Mouse (Mus musculus) megakaryocyte, embryonic 14.5 days (primary cell): ENCODE measurements at regions not wholly inside any gene's neighbourhood (a gene's known extent, or its start where the extent isn't known, plus 50 kb on each side); places are given as distances from the start of the nearest gene placed in this dataset.
A peak's percentile ranks its signal among the peaks of the same experiment; 100 is the strongest.

ENCODE experiments used
- H3K27me3 ChIP-seq: replicated peaks from 2 replicates; pipeline ENCODE3; 2012; ENCODE audit warnings: inconsistent platforms
- H3K36me3 ChIP-seq: replicated peaks from 2 replicates; pipeline ENCODE3; 2012; ENCODE audit warnings: low read length, inconsistent platforms, mixed read lengths
- H3K4me1 ChIP-seq: 2 replicates; pipeline ENCODE4 v1.6.1; 2012; ENCODE audit warnings: inconsistent platforms
- H3K4me3 ChIP-seq: replicated peaks from 2 replicates; pipeline ENCODE3; 2012; ENCODE audit warnings: moderate library complexity, mild to moderate bottlenecking, inconsistent platforms
- H3K9me3 ChIP-seq: 2 replicates; pipeline ENCODE4 v1.6.1; 2012; ENCODE audit warnings: inconsistent platforms
- FLI1 ChIP-seq: IDR thresholded peaks from 2 replicates; pipeline ENCODE4 v1.6.1; 2012; ENCODE audit warnings: low read length, inconsistent platforms, mixed read lengths
- GATA1 ChIP-seq: IDR thresholded peaks from 3 replicates; pipeline ENCODE4 v1.6.1; 2012; ENCODE audit warnings: mixed read lengths, low read length, inconsistent platforms, borderline replicate concordance

- Histone ChIP-seq H3K9me3 (no peaks in the 10 kb centered on the region), H3K4me3 (no peak overlapping the region), H3K36me3 (no peaks in the 10 kb centered on the region), H3K27me3 (no peaks in the 10 kb centered on the region), H3K4me1 (no peaks in the 10 kb centered on the region)
- TF ChIP-seq FLI1 (no peak), GATA1 (no peak)
Measured at GRCm38 (mm10) chr10:21685122-21685798, 92.3 kb downstream of the 1700020N01Rik start.

GRCm38 (mm10) chr10:21686060-21686459, 93.1 kb downstream of the 1700020N01Rik start:
- Histone ChIP-seq H3K9me3 (no peaks in the 10 kb centered on the region), H3K4me3 (no peak overlapping the region), H3K27me3 (no peaks in the 10 kb centered on the region), H3K36me3 (no peaks in the 10 kb centered on the region), H3K4me1 (no peaks in the 10 kb centered on the region)
- TF ChIP-seq GATA1 (no peak), FLI1 (no peak)

GRCm38 (mm10) chr10:21687484-21687883, 94.5 kb downstream of the 1700020N01Rik start:
- no peaks in the 10 kb centered on the region for H3K36me3 ChIP-seq
- H3K4me3 ChIP-seq: no peak overlapping the region
- no peaks in the 10 kb centered on the region for H3K27me3 ChIP-seq
- no peaks in the 10 kb centered on the region for H3K9me3 ChIP-seq
- no peak for TF ChIP-seq GATA1
- TF ChIP-seq FLI1: no peak
- no peaks in the 10 kb centered on the region for H3K4me1 ChIP-seq

GRCm38 (mm10) chr10:21688513-21688912, 95.6 kb downstream of the 1700020N01Rik start:
- no peak for TF ChIP-seq GATA1
- no peak for TF ChIP-seq FLI1
- H3K36me3 ChIP-seq: no peaks in the 10 kb centered on the region
- no peak overlapping the region for H3K4me3 ChIP-seq
- no peaks in the 10 kb centered on the region for H3K4me1 ChIP-seq
- H3K9me3 ChIP-seq: no peaks in the 10 kb centered on the region
- no peaks in the 10 kb centered on the region for H3K27me3 ChIP-seq

- Histone ChIP-seq H3K36me3 (no peaks in the 10 kb centered on the region), H3K4me1 (no peaks in the 10 kb centered on the region)
- TF ChIP-seq FLI1 (no peak), GATA1 (no peak)
Measured at GRCm38 (mm10) chr10:21689847-21690269, 96.9 kb downstream of the 1700020N01Rik start.

GRCm38 (mm10) chr10:21695185-21695584, 102.2 kb downstream of the 1700020N01Rik start:
- no peak for TF ChIP-seq GATA1
- TF ChIP-seq FLI1: no peak
- H3K4me1 ChIP-seq: peaks cover 4% of the 10 kb centered on the region; the same call in 1 of the 2 replicates
- H3K9me3 ChIP-seq: no peaks in the 10 kb centered on the region
- no peaks in the 10 kb centered on the region for H3K27me3 ChIP-seq
- no peaks in the 10 kb centered on the region for H3K36me3 ChIP-seq
- H3K4me3 ChIP-seq: no peak overlapping the region

More at GRCm38 (mm10) chr10:21689847-21690269, 96.9 kb downstream of the 1700020N01Rik start:
- H3K27me3 ChIP-seq: no peaks in the 10 kb centered on the region
- no peaks in the 10 kb centered on the region for H3K9me3 ChIP-seq
- no peak overlapping the region for H3K4me3 ChIP-seq

GRCm38 (mm10) chr10:21696671-21697070, 103.7 kb downstream of the 1700020N01Rik start:
- Histone ChIP-seq H3K4me1 (peaks cover 7% of the 10 kb centered on the region; the same call in 1 of the 2 replicates), H3K36me3 (no peaks in the 10 kb centered on the region), H3K4me3 (no peak overlapping the region), H3K9me3 (no peaks in the 10 kb centered on the region), H3K27me3 (no peaks in the 10 kb centered on the region)
- TF ChIP-seq GATA1 (no peak), FLI1 (no peak)

- H3K36me3 ChIP-seq: no peaks in the 10 kb centered on the region
- no peaks in the 10 kb centered on the region for H3K27me3 ChIP-seq
- peak overlapping the region; percentile 28 for H3K4me3 ChIP-seq
- TF ChIP-seq FLI1: no peak
- no peak for TF ChIP-seq GATA1
- no peaks in the 10 kb centered on the region for H3K9me3 ChIP-seq
- H3K4me1 ChIP-seq: 0 out of 2 replicates have a peak, but pooled peaks cover 5% of the 10 kb centered on the region
Measured at GRCm38 (mm10) chr10:21701580-21701979, 108.6 kb downstream of the 1700020N01Rik start.

GRCm38 (mm10) chr10:21702134-21702533, 109.2 kb downstream of the 1700020N01Rik start:
- Histone ChIP-seq H3K9me3 (no peaks in the 10 kb centered on the region), H3K36me3 (no peaks in the 10 kb centered on the region), H3K4me3 (no peak overlapping the region), H3K4me1 (0 out of 2 replicates have a peak, but pooled peaks cover 5% of the 10 kb centered on the region), H3K27me3 (no peaks in the 10 kb centered on the region)
- TF ChIP-seq FLI1: no peak

GRCm38 (mm10) chr10:21711866-21712265, 118.9 kb downstream of the 1700020N01Rik start:
- no peaks in the 10 kb centered on the region for H3K4me1 ChIP-seq
- H3K9me3 ChIP-seq: peaks cover 17% of the 10 kb centered on the region
- TF ChIP-seq FLI1 (no peak), GATA1 (no peak)

GRCm38 (mm10) chr10:21712828-21713227, 119.9 kb downstream of the 1700020N01Rik start:
- H3K36me3 ChIP-seq: no peaks in the 10 kb centered on the region
- TF ChIP-seq GATA1: no peak
- TF ChIP-seq FLI1: no peak
- H3K9me3 ChIP-seq: peaks cover 14% of the 10 kb centered on the region
- no peaks in the 10 kb centered on the region for H3K4me1 ChIP-seq
- H3K27me3 ChIP-seq: no peaks in the 10 kb centered on the region
- H3K4me3 ChIP-seq: no peak overlapping the region

More at GRCm38 (mm10) chr10:21711866-21712265, 118.9 kb downstream of the 1700020N01Rik start:
- H3K36me3 ChIP-seq: no peaks in the 10 kb centered on the region
- H3K27me3 ChIP-seq: no peaks in the 10 kb centered on the region
- H3K4me3 ChIP-seq: no peak overlapping the region
